Mouse (Mus musculus) brain, embryonic 18.5 days (tissue): ENCODE results near the gene Hip1r.
"Not testable (repeated sequence)": the region's sequence is repeated elsewhere in the genome, so short reads cannot be mapped to it uniquely, and the experiment has no call there.

ENCODE experiments used
- DNase-seq: peaks from one replicate; pipeline ENCODE4 v3.0.0-alpha.2; 2012; ENCODE audit warnings: low read depth, low spot score

Gene Hip1r

GRCm38 (mm10) chr5:124036836-124037235 lies 63.4 kb downstream of the Hip1r start:
- no peak for DNase-seq

DNA sequence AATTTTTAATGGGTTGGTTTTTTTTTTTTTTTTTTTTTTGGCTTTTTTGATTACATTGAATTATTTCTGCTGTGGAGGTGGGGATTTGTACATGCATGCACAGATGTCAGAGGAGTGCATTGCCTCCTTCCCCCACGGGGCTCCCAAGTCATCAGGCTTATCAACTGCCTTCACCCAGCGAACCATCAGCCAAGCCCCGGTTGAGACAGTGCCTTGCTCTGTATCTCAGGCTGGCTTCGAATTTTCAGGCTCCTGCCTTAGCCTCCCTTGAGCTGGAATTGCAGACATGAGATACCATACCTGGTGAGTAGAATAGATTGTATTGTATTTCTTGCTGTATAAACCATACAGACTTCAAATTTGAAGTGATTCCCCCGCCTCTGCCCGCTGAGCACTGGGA lies 66.2 kb downstream of the Hip1r start:
- DNase-seq, result no peak

DNA sequence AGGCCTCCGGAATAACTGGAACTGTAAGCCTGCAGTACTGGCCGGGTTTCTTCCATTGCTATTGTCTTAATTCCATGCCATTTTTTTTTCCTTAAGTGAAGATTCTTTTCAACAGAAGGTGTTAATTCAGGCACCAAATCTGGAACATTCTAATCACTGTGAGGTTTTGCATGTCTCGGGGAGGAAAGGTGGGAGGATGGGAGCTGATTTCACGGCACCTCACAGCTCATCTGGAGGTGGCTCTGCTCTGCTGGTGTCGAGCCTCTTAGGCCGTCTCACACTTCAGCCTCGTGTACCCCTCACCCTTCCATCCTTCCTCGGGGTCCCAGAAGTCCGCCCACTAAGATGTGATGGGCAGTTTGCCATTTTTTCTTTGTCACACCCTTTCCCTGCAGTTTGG lies 67.7 kb downstream of the Hip1r start:
- no peak for DNase-seq

- DNase-seq, result peak; percentile 72
Measured at GRCm38 (mm10) chr5:124043212-124043978, 70.0 kb downstream of the Hip1r start.

- no peak for DNase-seq
Measured at GRCm38 (mm10) chr5:124043999-124044398, 70.6 kb downstream of the Hip1r start.

DNA sequence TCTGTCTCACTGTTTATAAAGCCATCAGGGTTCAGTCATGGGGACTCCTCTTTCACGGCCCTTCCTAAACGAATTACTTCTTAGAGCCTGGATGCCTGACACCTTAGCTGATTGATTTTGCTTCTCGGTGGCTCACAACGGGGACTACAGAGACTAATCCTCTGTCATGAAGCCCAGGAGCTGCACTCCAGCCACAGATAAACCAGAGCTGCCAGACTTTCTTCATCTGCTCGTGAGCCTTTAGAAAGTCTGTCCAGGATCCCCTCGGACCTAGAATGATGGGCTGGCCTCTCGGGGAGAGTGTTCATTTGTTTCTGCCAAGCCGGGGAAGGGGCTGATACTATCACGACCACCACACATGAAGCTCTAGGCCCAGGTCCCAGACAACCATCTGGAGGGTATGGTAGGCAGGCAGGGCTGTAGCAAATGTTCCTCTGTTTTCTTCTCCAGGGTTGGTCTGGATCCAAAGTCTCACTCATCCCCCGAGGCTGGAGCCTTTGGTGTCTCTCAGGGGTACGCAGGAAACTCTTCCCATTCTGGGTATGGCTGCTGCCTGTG lies 72.1 kb downstream of the Hip1r start:
- peak; percentile 45 for DNase-seq

DNA sequence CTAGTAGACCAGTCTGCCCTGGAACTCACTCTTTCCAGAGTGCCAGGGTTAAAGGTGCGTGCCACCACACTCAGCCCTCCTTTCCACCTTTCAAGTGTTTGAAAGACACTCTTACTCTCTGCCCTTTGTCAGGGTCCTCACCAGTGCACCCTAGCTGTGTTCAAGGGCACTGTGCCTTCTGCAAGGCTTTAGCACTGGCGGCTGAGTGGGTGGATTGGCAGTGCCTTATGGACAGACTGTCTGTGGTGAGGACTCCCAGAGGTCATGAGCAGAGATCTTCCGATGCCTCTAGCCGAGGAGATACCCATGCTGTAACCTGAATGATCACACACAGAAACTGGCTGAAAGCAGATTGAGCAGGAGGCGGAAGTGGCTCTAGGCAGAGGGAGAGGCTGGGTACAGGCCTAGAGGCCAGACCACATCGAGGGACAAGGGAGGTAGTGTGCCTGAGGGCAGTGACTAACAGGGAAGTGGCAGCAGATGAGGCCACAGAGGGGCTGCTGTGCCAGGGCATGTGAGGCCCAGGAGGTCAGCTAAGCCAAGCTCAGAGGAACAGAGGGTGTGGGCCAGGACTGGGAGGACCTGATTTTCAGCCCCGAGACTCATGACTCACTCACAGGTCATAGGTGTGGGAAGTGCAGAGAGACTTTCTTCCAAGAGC lies 73.4 kb downstream of the Hip1r start:
- DNase-seq, result no peak

- no peak for DNase-seq
Measured at GRCm38 (mm10) chr5:124049249-124050045, 76.0 kb downstream of the Hip1r start.

- no peak for DNase-seq
Measured at GRCm38 (mm10) chr5:124050095-124051050, 76.9 kb downstream of the Hip1r start.

DNA sequence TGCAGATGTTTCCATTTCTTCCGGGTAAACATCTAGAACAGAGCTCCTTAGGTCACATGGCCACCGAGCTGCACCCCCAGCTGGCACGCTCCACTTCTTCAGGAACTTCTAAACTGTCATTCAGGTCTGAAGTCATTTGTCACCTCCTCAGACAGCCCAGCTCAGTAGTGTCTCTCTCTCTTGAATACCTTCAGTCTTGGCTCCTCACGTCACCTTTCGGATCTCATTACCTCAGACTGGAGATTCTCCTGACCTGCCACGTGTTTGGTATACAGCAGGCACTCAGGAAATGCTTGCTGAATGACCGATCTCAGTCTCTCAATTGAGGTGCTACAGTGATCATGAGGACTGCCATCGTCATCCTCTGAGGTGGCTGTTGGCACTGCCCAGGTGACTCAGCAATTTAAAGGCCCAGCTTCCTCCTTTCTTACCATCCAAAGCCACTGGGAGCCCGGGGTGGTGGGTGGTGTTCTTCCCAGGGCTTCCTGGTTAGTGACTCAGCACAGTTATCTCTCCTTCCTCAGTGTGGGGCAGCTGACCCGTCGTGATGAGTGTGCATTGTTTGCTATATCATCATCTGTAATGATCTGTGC lies 78.6 kb downstream of the Hip1r start:
- no peak for DNase-seq

- not testable (repeated sequence) for DNase-seq
Measured at GRCm38 (mm10) chr5:124052641-124053040, 79.2 kb downstream of the Hip1r start.
